Mouse (Mus musculus) embryonic facial prominence, embryonic 10.5 days (tissue): ENCODE measurements at regions not wholly inside any gene's neighbourhood (a gene's known extent, or its start where the extent isn't known, plus 50 kb on each side); places are given as distances from the start of the nearest gene placed in this dataset.

ENCODE experiments used
- DNase-seq: peaks from one replicate; pipeline ENCODE4 v3.0.0-alpha.2; 2017; ENCODE audit warnings: low spot score
- H3K27ac ChIP-seq: fragments of 300-500 bp; sonication (generic); replicated peaks from 2 replicates; pipeline ENCODE4 v1.5.1; 2016; ENCODE audit warnings: mild to moderate bottlenecking
- H3K27me3 ChIP-seq: fragments of 300-500 bp; sonication (generic); replicated peaks from 2 replicates; pipeline ENCODE4 v1.6.1; 2016; ENCODE audit warnings: low read depth, mild to moderate bottlenecking; ENCODE audit not compliant: poor library complexity, severe bottlenecking
- H3K36me3 ChIP-seq: fragments of 300-500 bp; sonication (generic); replicated peaks from 2 replicates; pipeline ENCODE4 v1.6.1; 2016; ENCODE audit warnings: mild to moderate bottlenecking, moderate library complexity
- H3K4me1 ChIP-seq: fragments of 300-500 bp; sonication (generic); 2 replicates; pipeline ENCODE4 v1.6.1; 2016
- H3K4me3 ChIP-seq: fragments of 300-500 bp; sonication (generic); 2 replicates; pipeline ENCODE4 v1.5.1; 2016; ENCODE audit warnings: mild to moderate bottlenecking, moderate library complexity
- H3K9me3 ChIP-seq: fragments of 300-500 bp; sonication (generic); 2 replicates; pipeline ENCODE4 v1.6.1; 2016; ENCODE audit warnings: mild to moderate bottlenecking
- WGBS: fragments of 180-500 bp; shearing (Covaris S2); methylation state at CpG from one replicate; pipeline ENCODE4 v1.1.7; 2016; 5-methylcytosine and 5-hydroxymethylcytosine counted together

DNA sequence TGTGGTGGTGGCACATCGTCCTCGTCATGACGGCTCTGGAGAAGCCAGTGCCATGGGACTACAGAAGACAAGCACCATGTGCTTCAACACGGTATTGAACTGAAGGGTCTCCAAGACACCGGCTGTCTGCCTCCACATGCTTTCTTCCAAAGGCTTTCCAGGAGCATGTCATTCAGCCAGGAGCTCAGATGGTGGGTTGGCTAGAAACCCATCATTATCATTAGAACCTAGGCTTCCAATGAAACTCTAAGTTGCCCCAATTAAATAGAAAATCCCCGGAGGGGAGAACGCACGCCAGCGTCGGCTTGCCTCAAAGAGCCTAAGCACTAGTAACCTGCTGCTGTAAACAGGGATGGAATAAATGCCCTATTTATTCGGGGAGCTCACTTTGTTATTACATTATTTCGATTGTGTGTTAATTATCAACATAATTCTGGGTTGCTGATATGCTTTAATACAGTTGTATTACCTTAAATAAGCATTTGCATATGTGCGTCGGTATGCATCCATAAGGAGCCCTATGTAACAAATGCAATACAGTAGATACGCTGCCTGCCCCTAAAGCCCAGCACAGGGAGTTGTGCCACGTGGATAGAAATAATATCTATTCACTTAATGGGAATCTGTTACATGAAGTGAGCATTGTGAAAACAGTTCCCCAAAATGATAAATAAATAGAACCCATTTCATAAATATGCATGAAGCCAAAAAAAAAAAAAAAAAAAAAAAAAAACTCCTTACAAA, 103.3 kb upstream of the Krtap11-1 start:
- H3K9me3 ChIP-seq = no peaks in the 10 kb centered on the region
- no peaks in the 10 kb centered on the region for H3K4me1 ChIP-seq
- no peaks in the 10 kb centered on the region for H3K27me3 ChIP-seq
- H3K27ac ChIP-seq = no peak overlapping the region
- WGBS = 91% methylated on average over 16 of the region's 16 CpGs
- no peak overlapping the region for H3K4me3 ChIP-seq
- no peaks in the 10 kb centered on the region for H3K36me3 ChIP-seq
- DNase-seq = no peak

GRCm38 (mm10) chr16:89671188-89671726, 100.3 kb upstream of the Krtap11-1 start:
- Histone ChIP-seq H3K9me3 (no peaks in the 10 kb centered on the region), H3K27me3 (no peaks in the 10 kb centered on the region), H3K27ac (no peak overlapping the region), H3K4me1 (no peaks in the 10 kb centered on the region), H3K36me3 (no peaks in the 10 kb centered on the region), H3K4me3 (no peak overlapping the region)
- DNase-seq = no peak
- 84% methylated on average over 9 of the region's 9 CpGs for WGBS

DNA sequence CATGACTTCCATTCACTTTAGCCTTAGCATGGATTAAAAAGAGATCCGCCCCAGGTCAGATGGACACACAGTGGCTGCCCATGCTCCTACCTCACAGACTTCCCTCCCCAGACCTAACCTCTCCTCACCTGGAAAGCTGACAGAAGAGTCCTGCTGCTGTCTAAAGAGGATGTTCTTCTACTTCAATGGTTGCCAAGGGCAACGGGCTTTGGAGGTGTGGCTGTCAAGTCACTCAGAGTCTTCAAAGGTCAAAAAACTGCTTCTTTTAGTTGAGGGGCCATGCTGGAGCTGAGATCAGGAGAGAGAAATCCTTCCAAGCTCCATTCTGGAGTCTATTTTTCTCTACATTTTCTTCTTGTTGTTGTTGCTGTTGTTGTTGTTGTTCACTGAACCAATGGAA, 89.1 kb upstream of the Krtap11-1 start:
- 75% methylated on average over 2 of the region's 2 CpGs for WGBS
- H3K27me3 ChIP-seq = no peaks in the 10 kb centered on the region
- no peaks in the 10 kb centered on the region for H3K4me1 ChIP-seq
- no peak for DNase-seq
- no peak overlapping the region for H3K4me3 ChIP-seq
- no peak overlapping the region for H3K27ac ChIP-seq
- no peaks in the 10 kb centered on the region for H3K9me3 ChIP-seq
- no peaks in the 10 kb centered on the region for H3K36me3 ChIP-seq

- H3K4me1 ChIP-seq = no peaks in the 10 kb centered on the region
- no peak for DNase-seq
- WGBS = 90% methylated on average over 3 of the region's 3 CpGs
- no peak overlapping the region for H3K4me3 ChIP-seq
- H3K27me3 ChIP-seq = no peaks in the 10 kb centered on the region
- no peaks in the 10 kb centered on the region for H3K36me3 ChIP-seq
- H3K9me3 ChIP-seq = 0 out of 2 replicates have a peak, but pooled peaks cover 7% of the 10 kb centered on the region
- H3K27ac ChIP-seq = no peak overlapping the region
Measured at GRCm38 (mm10) chr16:89656036-89656435, 85.1 kb upstream of the Krtap11-1 start.

- H3K27me3 ChIP-seq = no peaks in the 10 kb centered on the region
- 80% methylated on average over 4 of the region's 4 CpGs for WGBS
- no peak for DNase-seq
Measured at GRCm38 (mm10) chr16:89648651-89649050, 77.7 kb upstream of the Krtap11-1 start.

GRCm38 (mm10) chr16:89633917-89634601, 63.1 kb upstream of the Krtap11-1 start:
- peak; percentile 25 for DNase-seq
- Histone ChIP-seq H3K4me3 (no peak overlapping the region), H3K4me1 (no peaks in the 10 kb centered on the region), H3K27ac (no peak overlapping the region), H3K9me3 (no peaks in the 10 kb centered on the region), H3K36me3 (no peaks in the 10 kb centered on the region), H3K27me3 (no peaks in the 10 kb centered on the region)
- WGBS = 40% methylated on average over 9 of the region's 9 CpGs

More at GRCm38 (mm10) chr16:89648651-89649050, 77.7 kb upstream of the Krtap11-1 start:
- no peaks in the 10 kb centered on the region for H3K36me3 ChIP-seq
- H3K9me3 ChIP-seq = no peaks in the 10 kb centered on the region
- H3K27ac ChIP-seq = no peak overlapping the region
- H3K4me3 ChIP-seq = no peak overlapping the region
- no peaks in the 10 kb centered on the region for H3K4me1 ChIP-seq

DNA sequence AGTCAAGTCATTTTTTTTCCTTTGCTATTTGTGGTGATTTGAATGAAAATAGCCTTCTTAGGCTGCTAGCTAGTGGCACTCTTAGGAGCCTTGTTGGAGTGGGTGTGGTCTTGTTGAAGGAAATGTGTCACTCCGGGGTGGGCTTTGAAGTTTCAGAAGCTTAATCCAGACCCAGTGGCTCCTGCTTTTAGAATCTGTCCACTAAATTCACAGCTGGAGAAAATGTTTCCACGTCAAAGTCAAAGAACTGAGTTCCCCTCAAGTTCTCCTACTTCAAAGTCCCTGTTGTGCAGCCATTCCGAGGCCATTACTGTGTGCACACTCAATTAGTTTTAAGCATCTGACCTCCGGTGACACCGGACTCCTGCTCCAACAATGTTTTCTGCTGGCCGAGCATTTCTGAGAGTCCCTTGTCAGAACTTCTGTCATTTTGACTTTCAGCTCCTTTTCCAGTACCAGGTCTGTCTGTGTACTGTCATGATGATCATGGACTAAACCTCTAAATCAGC, 61.2 kb upstream of the Krtap11-1 start:
- Histone ChIP-seq H3K4me1 (no peaks in the 10 kb centered on the region), H3K36me3 (no peaks in the 10 kb centered on the region), H3K9me3 (no peaks in the 10 kb centered on the region), H3K4me3 (no peak overlapping the region), H3K27ac (no peak overlapping the region), H3K27me3 (no peaks in the 10 kb centered on the region)
- DNase-seq = no peak
- 43% methylated on average over 6 of the region's 6 CpGs for WGBS

- Histone ChIP-seq H3K4me3 (no peak overlapping the region), H3K36me3 (no peaks in the 10 kb centered on the region), H3K27me3 (no peaks in the 10 kb centered on the region), H3K4me1 (no peaks in the 10 kb centered on the region), H3K9me3 (no peaks in the 10 kb centered on the region), H3K27ac (no peak overlapping the region)
- no peak for DNase-seq
- 93% methylated on average over 9 of the region's 9 CpGs for WGBS
Measured at GRCm38 (mm10) chr16:89631396-89632113, 60.6 kb upstream of the Krtap11-1 start.

DNA sequence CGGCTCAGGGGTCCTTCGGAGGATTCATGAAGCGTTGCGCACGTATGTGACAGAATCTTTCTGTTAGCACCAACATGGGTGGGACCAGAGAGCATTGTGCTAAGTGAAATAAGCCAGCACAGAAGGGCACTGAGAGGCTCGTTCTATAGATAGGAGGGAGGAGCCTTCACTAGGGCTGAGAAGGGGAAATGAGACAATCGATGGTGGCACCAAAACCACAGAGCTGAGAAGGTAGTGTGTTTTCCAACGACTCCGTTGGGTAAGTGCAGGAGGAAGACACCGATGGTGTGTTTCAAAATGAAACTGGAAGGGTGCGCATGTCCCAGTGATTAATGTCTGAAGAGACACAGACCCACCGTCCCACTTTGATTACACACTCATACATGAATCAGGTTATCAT, 54.7 kb upstream of the Krtap11-1 start:
- Histone ChIP-seq H3K27ac (no peak overlapping the region), H3K27me3 (no peaks in the 10 kb centered on the region), H3K36me3 (no peaks in the 10 kb centered on the region), H3K4me1 (no peaks in the 10 kb centered on the region), H3K9me3 (no peaks in the 10 kb centered on the region), H3K4me3 (no peak overlapping the region)
- WGBS = 95% methylated on average over 12 of the region's 12 CpGs
- no peak for DNase-seq

DNA sequence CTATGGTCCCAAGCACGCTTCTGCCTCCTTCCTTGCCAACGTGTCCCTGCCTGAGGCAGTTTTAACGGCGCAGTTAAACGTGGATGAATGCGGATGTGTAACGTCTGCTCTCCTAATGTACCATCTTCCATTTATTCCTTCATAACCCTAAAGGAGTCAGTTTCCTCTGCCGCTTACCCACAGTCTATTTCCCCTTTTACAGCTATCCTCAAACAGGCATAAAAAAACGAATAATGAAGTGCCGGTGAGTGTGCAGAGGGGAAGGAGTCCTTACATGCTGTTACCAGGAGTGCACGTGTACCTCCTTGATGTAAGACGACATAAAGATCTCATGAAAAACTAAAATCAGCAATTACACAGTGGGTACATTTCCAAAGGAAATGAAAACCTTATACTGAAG, 54.3 kb upstream of the Krtap11-1 start:
- no peaks in the 10 kb centered on the region for H3K9me3 ChIP-seq
- no peak overlapping the region for H3K4me3 ChIP-seq
- H3K27me3 ChIP-seq = no peaks in the 10 kb centered on the region
- DNase-seq = no peak
- H3K36me3 ChIP-seq = no peaks in the 10 kb centered on the region
- no peaks in the 10 kb centered on the region for H3K4me1 ChIP-seq
- WGBS = 90% methylated on average over 12 of the region's 12 CpGs
- no peak overlapping the region for H3K27ac ChIP-seq
